Comparison of ENCODE assay signal across 8 mouse cellular contexts in the genomic region with DNA sequence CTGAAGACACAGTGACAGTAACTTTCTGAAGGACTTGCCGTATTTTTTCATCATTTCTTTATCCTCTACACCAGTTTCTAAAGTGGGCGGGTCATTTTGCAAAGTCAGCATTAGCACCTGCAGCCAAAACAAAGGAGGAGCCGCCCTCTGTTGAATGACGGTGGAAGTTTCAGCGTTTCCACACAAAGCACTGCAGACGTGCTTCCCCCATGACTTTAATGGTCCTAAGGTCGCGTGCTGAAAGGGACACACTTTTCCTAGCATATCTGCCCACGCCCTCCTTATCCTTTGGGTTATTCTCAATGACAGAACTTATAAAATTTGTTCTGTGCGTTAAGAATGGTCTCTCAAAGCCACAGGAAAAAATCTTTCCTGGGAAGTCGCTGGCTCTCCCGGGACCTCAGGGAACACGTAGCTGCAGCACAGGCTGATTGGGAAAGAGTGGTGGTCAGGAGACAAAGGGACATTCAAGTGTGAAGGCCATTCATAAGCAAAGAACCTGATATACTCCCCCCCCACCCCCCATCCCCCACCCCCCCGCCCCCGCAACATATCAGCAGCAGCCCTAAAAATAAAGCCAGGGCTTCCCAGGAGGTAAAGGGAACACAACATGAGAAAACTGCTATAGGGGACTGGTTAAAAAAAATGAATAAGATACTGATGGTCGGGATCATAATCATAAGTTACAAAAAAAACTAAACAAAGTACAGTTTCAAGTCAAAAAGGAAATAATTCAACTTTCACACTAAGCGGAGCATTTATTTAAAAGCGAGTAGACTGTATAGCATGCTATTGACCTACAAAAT.
DNase-seq lines count a peak whose midpoint lies in the region; ATAC-seq lines count a peak whose summit lies in the region.

No protein-coding gene starts in this region.

- peak overlapping the region; percentile 53 for H3K9ac ChIP-seq in heart, embryonic 16.5 days (ENCODE audit: low read length)

- peak overlapping the region; percentile 86 for H3K27ac ChIP-seq in heart, embryonic 16.5 days (ENCODE audit: low read length)

- H3K27me3 ChIP-seq in heart, embryonic 16.5 days (ENCODE audit: control insufficient read depth, insufficient read depth, low read length), result no peaks in the 10 kb centered on the region

- no peaks in the 10 kb centered on the region for H3K9me3 ChIP-seq in heart, embryonic 16.5 days (replicated peaks; ENCODE audit: control insufficient read depth, low read length)

- intact Hi-C loops in left cerebral cortex, postnatal 4 days (cut with DNase I), result loop anchor here (5.0 kb wide), 1 partner anchor 101 kb away; no protein-coding TSS in a partner anchor
- intact Hi-C loops in gastrocnemius, postnatal 14 days (cut with DNase I; ENCODE audit: low total_unique reads), result loop anchor here (10.0 kb wide), 1 partner anchor 99 kb away; no protein-coding TSS in a partner anchor

- peak overlapping the region; percentile 14 for H3K4me3 ChIP-seq in heart, embryonic 16.5 days (ENCODE audit: low read length)

- DNase-seq in retina, postnatal 1 day, result peak; percentile 52
- no peak for DNase-seq in retina, embryonic 14.5 days (ENCODE audit: low spot score)
- DNase-seq in thymus, postnatal 36 days, result peak; percentile 36 to 55
- DNase-seq in left cerebral cortex, postnatal 4 days, result no peak
- no peak for DNase-seq in gastrocnemius, postnatal 14 days
- no peak for DNase-seq in cerebellum, adult 9-11 months

- H3K4me1 ChIP-seq in heart, embryonic 16.5 days (ENCODE audit: control insufficient read depth, insufficient read depth, low read length), result peaks cover 42% of the 10 kb centered on the region

- WGBS in heart, embryonic 16.5 days, result 17% methylated on average over 18 of the region's 18 CpGs

- peak overlapping the region; percentile 59 for H3K4me2 ChIP-seq in heart, embryonic 16.5 days (ENCODE audit: low read depth, low read length)

- peaks cover 6% of the 10 kb centered on the region; the same call in 1 of the 2 replicates for H3K36me3 ChIP-seq in heart, embryonic 16.5 days (ENCODE audit: control insufficient read depth, insufficient read depth)

- no peak; the same call in 1 of the 2 replicates for ATAC-seq in heart, embryonic 16.5 days (replicated peaks; ENCODE audit: extremely low read depth, insufficient read depth, low FRiP score)
- peak; percentile 49 for ATAC-seq in megakaryocyte, adult 5-6 weeks (ENCODE audit: poor library complexity, severe bottlenecking)

Comparison
In these comparisons a context has a peak if more than half of its experiments do, and no peak if none do; other contexts are left out.
1. DNase-seq: peak in retina, postnatal 1 day (single experiment) and thymus, postnatal 36 days (2 of 2); none in retina, embryonic 14.5 days (single experiment), left cerebral cortex, postnatal 4 days (single experiment), gastrocnemius, postnatal 14 days (single experiment) and cerebellum, adult 9-11 months (single experiment).